Mouse (Mus musculus) c-Kit-positive CD71-negative TER-119-negative erythroid progenitor cells, embryonic 14.5 days (primary cell): ENCODE measurements around the gene Mrpl42.

ENCODE experiments used
- DNase-seq: peaks from one replicate; pipeline ENCODE4 v3.0.0-alpha.2; 2013; ENCODE audit warnings: low read depth

The Mrpl42 gene

DNA sequence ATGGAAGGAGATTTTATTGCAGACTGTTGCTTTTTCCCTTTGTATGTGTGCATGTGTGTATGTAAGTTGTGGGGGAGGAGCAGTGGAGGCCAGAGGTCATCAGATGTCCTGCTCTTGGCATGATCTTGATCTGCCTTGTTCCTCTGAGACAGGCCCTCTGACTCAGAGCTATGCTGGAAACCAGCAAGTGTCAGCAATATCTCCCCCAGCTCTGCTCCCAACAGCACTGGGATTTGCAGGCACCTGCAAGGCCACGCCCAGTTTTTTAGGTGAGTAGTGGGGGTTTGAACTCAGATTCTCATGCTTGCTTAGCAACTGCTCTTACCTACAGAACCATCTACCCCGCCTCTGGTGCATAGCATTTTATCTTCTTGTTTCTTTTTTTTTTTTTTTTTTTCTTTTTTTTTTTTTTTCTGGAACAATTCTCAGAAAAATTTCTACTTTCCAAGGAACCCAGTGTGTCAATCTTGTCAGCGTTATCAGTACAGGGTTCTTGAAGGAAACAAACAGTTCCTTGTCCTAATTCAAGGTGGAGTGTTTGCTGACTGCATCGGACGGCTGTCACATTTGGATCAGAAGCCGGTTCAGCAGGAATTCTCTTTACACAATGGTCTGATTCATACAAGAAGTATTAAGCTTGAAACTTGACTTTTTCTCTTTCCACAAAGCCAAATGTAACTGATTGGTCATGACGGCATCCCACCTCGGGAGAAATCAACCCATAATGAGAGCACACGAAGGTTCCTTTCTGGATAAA is 43.5 kb downstream of the Mrpl42 start:
- no peak for DNase-seq

DNA sequence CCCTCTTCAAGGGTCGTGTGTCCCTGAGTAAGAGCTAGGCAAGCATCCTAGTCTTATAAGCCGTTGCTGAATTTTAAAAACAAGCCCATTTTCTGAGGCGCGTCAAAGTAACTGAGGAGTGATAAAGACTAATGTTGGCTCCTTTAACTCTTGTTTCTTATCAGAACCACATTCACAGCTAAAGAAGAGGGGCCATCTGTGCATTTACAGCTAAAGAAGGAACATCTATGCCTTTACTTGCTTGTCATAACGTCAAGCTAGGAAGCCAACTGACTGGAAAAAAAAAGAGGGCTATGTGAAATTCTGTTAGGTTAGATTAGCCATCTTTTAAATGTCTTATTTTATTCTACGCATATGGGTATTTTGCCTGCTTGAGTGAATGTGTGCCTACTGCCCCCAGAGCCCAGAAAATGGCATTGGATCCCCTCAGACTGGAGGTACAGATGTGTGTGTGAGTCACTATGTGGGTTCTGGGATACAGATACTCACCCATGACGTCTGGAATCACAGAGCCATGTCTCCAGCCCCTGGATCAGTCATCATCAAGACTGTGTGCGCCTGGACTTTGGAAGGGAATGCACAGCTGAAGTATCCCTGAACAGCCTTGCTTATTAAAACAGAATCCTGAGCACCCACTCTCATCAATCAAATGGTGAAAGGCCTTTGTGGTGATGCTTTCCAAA is 44.2 kb downstream of the Mrpl42 start:
- no peak for DNase-seq

DNA sequence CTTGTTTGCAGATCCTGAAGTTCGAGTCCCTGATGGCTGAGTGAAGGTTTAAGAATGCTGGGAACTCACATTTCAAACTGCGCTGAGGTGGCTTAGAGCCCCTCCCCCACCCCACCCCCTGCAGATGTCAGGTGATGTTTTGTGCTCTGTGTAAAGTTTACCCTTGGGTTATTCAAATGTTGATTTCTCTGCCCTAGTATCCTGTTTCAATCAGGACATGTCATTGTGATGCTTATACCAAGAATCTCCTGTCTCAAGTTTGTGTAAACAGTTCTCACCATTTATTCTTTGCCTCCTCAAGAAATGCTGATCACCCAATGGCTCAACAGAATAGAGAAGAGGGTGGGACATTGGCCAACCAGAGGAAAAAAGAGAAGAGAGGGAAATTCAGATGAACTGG is 45.6 kb downstream of the Mrpl42 start:
- DNase-seq: no peak

DNA sequence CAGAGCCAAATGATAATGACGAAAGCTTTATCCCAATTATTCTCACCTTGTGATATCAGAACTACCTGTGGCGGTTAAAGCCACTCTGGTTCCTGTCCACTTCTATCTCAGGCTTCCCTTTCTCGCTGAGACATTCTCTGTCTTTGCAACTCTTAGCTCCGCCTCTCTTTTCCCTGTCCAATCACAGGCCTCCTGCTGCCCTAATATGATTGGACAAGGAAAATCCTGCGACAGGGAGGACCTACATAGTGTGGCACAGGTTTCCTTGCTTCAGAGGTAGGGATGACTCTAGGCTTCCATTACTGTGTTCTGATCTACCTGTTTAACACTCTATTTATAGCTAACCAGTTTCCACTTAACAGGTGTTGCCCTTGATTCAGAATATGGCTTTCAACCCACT is 48.5 kb downstream of the Mrpl42 start:
- no peak for DNase-seq

DNA sequence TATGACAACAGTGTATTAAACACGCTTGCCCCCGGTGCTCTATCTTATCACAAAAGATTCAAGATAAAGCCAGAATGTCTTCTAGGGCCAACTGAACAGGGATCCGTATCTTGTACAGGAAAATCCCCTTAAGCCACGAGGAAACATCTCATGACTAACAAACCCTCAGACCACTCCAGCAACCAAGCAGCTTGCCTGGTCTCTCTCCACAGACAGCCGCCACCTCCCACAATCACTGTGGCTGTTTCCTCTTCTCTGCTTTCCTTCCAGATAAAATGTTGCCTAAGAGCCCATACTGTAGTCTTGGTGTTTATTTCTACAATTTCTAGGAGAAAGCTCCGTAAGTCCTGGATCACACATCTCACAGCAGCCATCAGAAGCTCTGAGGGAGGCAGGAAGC is 52.7 kb downstream of the Mrpl42 start:
- no peak for DNase-seq

DNA sequence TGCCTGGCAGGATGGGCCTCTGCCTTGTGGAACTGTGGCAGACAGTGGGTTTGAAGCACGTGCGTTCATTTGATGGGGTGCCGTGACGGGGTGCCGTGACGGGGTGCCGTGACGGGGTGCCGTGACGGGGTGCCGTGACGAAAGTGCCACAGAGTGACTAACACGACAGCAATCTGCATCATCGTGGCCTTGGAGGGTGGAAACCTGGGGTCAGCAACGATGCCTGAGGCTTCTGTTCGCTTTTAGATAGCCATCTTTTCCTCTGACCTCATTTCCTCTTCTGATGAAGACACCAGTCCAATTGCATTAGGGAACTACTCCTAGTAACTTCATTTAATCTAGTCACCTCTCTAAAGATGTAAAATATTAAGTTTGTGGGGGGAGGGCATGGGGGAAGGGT is 53.8 kb downstream of the Mrpl42 start:
- DNase-seq: no peak

DNA sequence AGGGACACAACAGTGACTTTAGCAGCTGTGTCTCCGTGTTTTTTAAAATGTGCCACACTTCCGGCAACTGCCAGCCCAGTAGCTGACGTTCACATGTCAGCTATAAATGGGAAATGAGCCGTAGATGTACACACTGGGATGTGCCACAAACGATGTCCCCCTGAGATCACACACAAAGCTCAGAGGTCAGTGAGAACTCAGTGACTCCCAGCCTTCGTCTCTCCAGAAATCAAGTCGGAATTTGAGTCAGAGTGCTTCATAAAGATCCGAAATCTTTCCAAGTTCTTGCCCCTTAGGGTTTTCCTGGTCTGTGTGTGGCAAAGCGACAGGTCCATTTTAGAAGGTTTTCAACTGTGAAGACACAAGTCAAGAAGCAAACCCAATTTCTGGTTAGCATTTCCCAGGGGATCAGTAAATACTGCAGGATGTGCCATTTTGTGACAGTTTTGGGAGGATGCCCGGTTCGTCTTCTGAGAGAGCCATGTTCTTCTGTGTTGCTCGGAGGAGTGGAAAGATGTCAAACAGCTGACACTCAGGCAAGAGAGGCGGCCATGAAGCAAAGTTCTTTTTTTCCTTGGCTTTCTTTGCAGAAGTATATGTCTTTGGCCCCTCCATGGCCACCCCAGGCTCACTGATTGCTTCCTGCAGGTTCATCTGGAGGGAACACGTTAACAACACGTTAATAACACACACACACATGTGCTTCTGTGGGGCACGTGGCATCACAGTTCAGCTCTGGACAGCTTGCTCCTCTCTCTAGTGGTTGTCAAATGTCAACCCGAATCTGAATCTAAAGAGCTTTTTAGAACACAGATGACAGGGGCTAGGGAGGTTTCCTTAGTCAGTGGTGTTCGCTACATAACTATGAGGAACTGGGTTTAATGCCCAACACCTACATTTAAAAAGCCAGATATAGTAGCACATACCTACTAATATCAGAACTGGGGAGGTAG is 56.4 kb downstream of the Mrpl42 start:
- no peak for DNase-seq

DNA sequence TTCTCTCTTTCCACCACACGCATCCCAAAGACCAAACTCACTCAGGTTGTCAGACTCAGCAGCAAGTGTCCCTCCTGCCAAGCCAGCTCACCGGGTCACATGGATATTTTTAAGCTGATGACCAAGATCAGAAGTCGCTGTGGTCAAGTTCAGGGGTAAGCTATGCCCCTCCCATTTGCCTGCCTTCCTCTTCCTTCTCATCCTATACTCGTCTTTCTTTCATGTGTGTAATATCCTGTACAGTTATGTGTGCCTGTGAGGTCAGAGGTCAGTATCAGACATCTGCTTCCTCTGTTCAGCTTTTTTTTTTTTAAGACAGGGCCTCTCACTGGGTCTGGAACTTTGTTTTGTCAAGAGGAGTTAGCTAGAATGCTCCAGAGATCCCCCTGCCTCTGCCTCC is 59.4 kb downstream of the Mrpl42 start:
- DNase-seq: no peak

DNA sequence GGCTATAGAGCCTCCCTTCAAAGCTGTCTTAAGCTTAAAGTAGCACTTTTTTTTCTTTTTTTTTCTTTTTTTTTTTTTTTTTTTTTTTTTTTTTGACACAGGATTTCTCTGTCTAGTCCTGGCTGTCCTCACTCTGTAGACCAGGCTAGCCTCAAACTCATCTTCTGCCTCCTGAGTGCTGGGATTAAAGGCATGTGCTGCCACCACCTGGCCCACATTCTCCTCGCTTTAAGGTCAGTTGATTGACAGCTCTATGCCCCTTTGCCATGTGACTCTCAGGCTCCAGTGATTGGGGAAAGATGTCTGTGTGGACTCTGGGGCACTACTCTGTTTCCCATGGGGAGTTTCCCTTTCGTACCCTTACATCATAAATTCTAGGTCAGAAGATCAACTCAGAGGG is 61.2 kb downstream of the Mrpl42 start:
- DNase-seq: no peak

DNA sequence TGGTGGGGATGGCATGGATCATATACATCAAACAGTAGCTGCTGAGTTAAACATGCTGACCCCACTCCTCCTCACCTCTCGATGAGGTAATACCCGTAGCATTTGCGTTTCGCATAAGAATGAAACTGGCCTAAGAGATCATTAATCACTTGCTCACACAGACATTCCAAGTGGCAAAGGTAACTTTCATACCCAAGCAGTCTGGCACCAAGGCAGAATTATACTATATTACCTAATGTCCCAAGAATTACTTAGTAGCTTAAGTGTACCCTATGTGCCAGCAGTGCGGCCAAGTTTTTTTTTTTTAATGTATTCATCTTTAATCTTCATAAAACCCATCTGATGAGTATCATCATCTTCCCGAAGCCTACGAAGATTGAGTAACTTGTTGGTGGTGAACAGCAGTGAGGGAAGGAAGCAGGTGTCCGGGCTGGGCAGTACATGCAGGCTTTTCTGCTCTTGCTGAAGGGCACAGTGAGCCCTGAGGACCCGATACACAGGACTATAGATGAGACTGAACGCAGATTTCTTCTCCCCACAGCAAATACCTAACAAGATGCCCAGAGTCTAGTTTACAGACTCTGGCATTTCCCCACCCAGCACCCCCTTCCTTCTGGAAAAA is 61.9 kb downstream of the Mrpl42 start:
- DNase-seq: no peak

DNA sequence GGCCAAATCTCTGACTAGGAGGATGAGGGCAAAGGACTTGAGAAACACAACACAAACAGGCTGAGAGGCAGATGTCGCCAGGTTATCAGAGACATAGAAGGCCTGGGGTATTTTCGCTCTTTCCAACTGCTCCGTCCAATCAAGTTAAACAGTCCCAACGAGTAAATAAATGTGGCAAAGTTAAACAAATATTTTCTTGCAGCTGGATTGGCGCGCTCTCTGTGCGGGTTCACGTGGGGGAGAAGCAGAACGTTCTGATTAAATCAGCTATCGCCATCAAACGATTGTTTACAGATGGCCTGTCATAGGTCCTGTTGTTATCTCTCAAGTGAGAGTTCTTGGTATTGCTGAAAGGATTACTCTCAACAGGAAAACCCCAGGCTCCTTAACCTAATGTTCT is 62.8 kb downstream of the Mrpl42 start:
- no peak for DNase-seq
